In genomic region chr4:139877269-139877668, GRCm38 (mm10) we compare ENCODE assay signal across 9 mouse cellular contexts. TPM values are rescaled to one million over a fixed set of nuclear protein-coding genes. Genes with fewer than 3 reads are reported as not detected.
A peak's percentile ranks its signal among the peaks of the same experiment; 100 is the strongest.
DNase-seq lines count a peak whose midpoint lies in the region; ATAC-seq and TF ChIP-seq lines count a peak whose summit lies in the region.
"Had no signal": no experiment of that assay in that cellular context is flagged by ENCODE, and none has a peak within 500 bp of the region (broad histone marks: within the 10 kb centered on the region; RNA-seq: fewer than 3 reads in every experiment).

No protein-coding gene starts in this region.

- no peak overlapping the region for H3K9ac ChIP-seq in forebrain, embryonic 15.5 days (replicated peaks)
- no peak overlapping the region for H3K9ac ChIP-seq in intestine, postnatal 0 days (ENCODE audit: low read depth, low read length)
- no peak overlapping the region for H3K9ac ChIP-seq in midbrain, embryonic 16.5 days (ENCODE audit: low read depth, low read length)
- H3K9ac ChIP-seq: limb, embryonic 12.5 days had no signal

- intact Hi-C loops in gastrocnemius, adult 2 months (cut with DNase I): no loop called here
- intact Hi-C loops in left cerebral cortex, postnatal 36 days (cut with DNase I): loop anchor here (5.0 to 10.0 kb wide), 6 partner anchors 155 to 800 kb away; partner anchors contain the start of gene Igsf21

- H3K27me3 ChIP-seq in forebrain, embryonic 15.5 days: no peaks in the 10 kb centered on the region
- no peaks in the 10 kb centered on the region for H3K27me3 ChIP-seq in intestine, postnatal 0 days (replicated peaks; ENCODE audit: control insufficient read depth, insufficient read depth, low read length)
- no peaks in the 10 kb centered on the region for H3K27me3 ChIP-seq in midbrain, embryonic 16.5 days (ENCODE audit: control insufficient read depth, insufficient read depth, low read depth, low read length)

- H3K4me2 ChIP-seq in forebrain, embryonic 15.5 days (replicated peaks): no peak overlapping the region
- H3K4me2 ChIP-seq in intestine, postnatal 0 days (replicated peaks; ENCODE audit: low read depth): no peak overlapping the region
- no peak overlapping the region for H3K4me2 ChIP-seq in midbrain, embryonic 16.5 days (ENCODE audit: low read length)
- H3K4me2 ChIP-seq: limb, embryonic 12.5 days had no signal

- H3K27ac ChIP-seq in gastrocnemius, adult 2 months: no peak overlapping the region
- H3K27ac ChIP-seq in forebrain, embryonic 15.5 days (replicated peaks): no peak overlapping the region
- H3K27ac ChIP-seq in intestine, postnatal 0 days (ENCODE audit: low read depth, low read length): no peak overlapping the region
- no peak overlapping the region for H3K27ac ChIP-seq in midbrain, embryonic 16.5 days (ENCODE audit: low read length)
- H3K27ac ChIP-seq: limb, embryonic 12.5 days had no signal

- no peaks in the 10 kb centered on the region for H3K4me1 ChIP-seq in forebrain, embryonic 15.5 days
- no peaks in the 10 kb centered on the region for H3K4me1 ChIP-seq in intestine, postnatal 0 days (replicated peaks; ENCODE audit: control insufficient read depth, insufficient read depth, low read length)
- H3K4me1 ChIP-seq in midbrain, embryonic 16.5 days (ENCODE audit: control insufficient read depth, insufficient read depth, low read length): no peaks in the 10 kb centered on the region
- H3K4me1 ChIP-seq: limb, embryonic 12.5 days had no signal

- no peak overlapping the region for H3K4me3 ChIP-seq in gastrocnemius, adult 2 months
- H3K4me3 ChIP-seq in forebrain, embryonic 15.5 days: no peak overlapping the region
- no peak overlapping the region for H3K4me3 ChIP-seq in intestine, postnatal 0 days (ENCODE audit: low read depth, low read length)
- no peak overlapping the region for H3K4me3 ChIP-seq in midbrain, embryonic 16.5 days (ENCODE audit: low read depth, low read length)
- H3K4me3 ChIP-seq: limb, embryonic 12.5 days had no signal

- peak; percentile 63 for DNase-seq in gastrocnemius, adult 2 months
- no peak for DNase-seq in gastrocnemius, postnatal 25 days
- peak; percentile 45 for DNase-seq in cerebellum, adult 11 months
- peak; percentile 72 to 73 for DNase-seq in left cerebral cortex, postnatal 36 days (ENCODE audit: low spot score in 2 of 2)
- DNase-seq in testis, postnatal 10 days (ENCODE audit: low spot score): peak; percentile 88

- WGBS in forebrain, embryonic 15.5 days: 3% methylated on average over 4 of the region's 4 CpGs
- WGBS in intestine, postnatal 0 days: 6% methylated on average over 4 of the region's 4 CpGs
- WGBS in midbrain, embryonic 16.5 days: 1% methylated on average over 4 of the region's 4 CpGs

- ATAC-seq in forebrain, embryonic 15.5 days (replicated peaks): peak; percentile 73
- no peak for ATAC-seq in intestine, postnatal 0 days
- ATAC-seq in midbrain, embryonic 16.5 days: peak; percentile 78

- TF ChIP-seq CTCF in gastrocnemius, adult 2 months (IDR thresholded peaks at IDR 0.05): peak; percentile 75
- TF ChIP-seq CTCF in intestine, postnatal 0 days (IDR thresholded peaks at IDR 0.05; ENCODE audit: low read depth): peak; percentile 90

- no peaks in the 10 kb centered on the region for H3K9me3 ChIP-seq in forebrain, embryonic 15.5 days
- H3K9me3 ChIP-seq in intestine, postnatal 0 days (ENCODE audit: control insufficient read depth): no peaks in the 10 kb centered on the region
- no peaks in the 10 kb centered on the region for H3K9me3 ChIP-seq in midbrain, embryonic 16.5 days (replicated peaks; ENCODE audit: control insufficient read depth, low read length, poor library complexity, severe bottlenecking)
- H3K9me3 ChIP-seq: limb, embryonic 12.5 days had no signal

- no peaks in the 10 kb centered on the region for H3K36me3 ChIP-seq in forebrain, embryonic 15.5 days
- H3K36me3 ChIP-seq in intestine, postnatal 0 days (ENCODE audit: control insufficient read depth, insufficient read depth): no peaks in the 10 kb centered on the region
- H3K36me3 ChIP-seq in midbrain, embryonic 16.5 days (ENCODE audit: control insufficient read depth, insufficient read depth, low read length): no peaks in the 10 kb centered on the region
- H3K36me3 ChIP-seq: limb, embryonic 12.5 days had no signal

RNA-seq across cellular contexts. Expression of gene Pax7, which starts 43.9 kb away (rescaled TPM):
- 1 to 10 TPM; 1.8 to 1.9 TPM for total RNA-seq in gastrocnemius, adult 2 months (2021)
- total RNA-seq in gastrocnemius, postnatal 25 days (2021): 1 to 10 TPM; 1.6 to 2.4 TPM
- polyA plus RNA-seq in forebrain, embryonic 15.5 days (2015; fragmentation: Nextera tagmentation; extraction: Ambion mirVana): 0.08 TPM in 1 of 2 replicates, not detected in the other
- not detected in 2 replicates for polyA plus RNA-seq in intestine, postnatal 0 days (2015; fragmentation: Nextera tagmentation; extraction: Ambion mirVana)
- not detected for total RNA-seq in left cerebral cortex, postnatal 36 days (2021)
- polyA plus RNA-seq in midbrain, embryonic 16.5 days (2015; fragmentation: Nextera tagmentation; extraction: Ambion mirVana): 2.3 and 4.4 TPM in 2 replicates
